Mouse (Mus musculus) MEL (cell line): ENCODE measurements around the gene Pnpla1. TPM values are rescaled to one million over a fixed set of nuclear protein-coding genes. Genes with fewer than 3 reads are reported as not detected.

Source experiments
- DNase-seq: peaks from one replicate; pipeline ENCODE4 v3.0.0; 2011; ENCODE audit warnings: low read depth, low spot score
- H3K27ac ChIP-seq: 2 replicates; pipeline ENCODE4 v1.5.1; 2012; ENCODE audit warnings: low read depth, mild to moderate bottlenecking, control low read depth, low read length, moderate library complexity; ENCODE audit not compliant: control insufficient read depth
- H3K27me3 ChIP-seq, 2 experiments: fragments of 150-350 bp in 1 of 2; sonication (generic) in 1 of 2; 2 replicates each; pipeline ENCODE4 v1.6.1; 2012; ENCODE audit warnings: low read length in 2 of 2, mild to moderate bottlenecking in 2 of 2, improper control_type of control experiment in 1 of 2, moderate library complexity in 1 of 2; ENCODE audit not compliant: insufficient read depth in 2 of 2, control insufficient read depth in 1 of 2
- H3K36me3 ChIP-seq, 2 experiments: 2 replicates each; pipeline ENCODE4 v1.6.1; 2012 to 2014; ENCODE audit warnings: low read length in 2 of 2, improper control_type of control experiment in 1 of 2, inconsistent platforms in 1 of 2, mild to moderate bottlenecking in 1 of 2; ENCODE audit not compliant: insufficient read depth in 2 of 2, control insufficient read depth in 1 of 2
- H3K4me1 ChIP-seq, 2 experiments: fragments of 150-350 bp in 1 of 2; sonication (generic) in 1 of 2; 2 replicates each; pipeline ENCODE4 v1.6.1; 2012; ENCODE audit warnings: low read length in 2 of 2, improper control_type of control experiment in 1 of 2, mild to moderate bottlenecking in 1 of 2; ENCODE audit not compliant: insufficient read depth in 2 of 2, control insufficient read depth in 1 of 2
- H3K4me3 ChIP-seq, 2 experiments: fragments of 150-350 bp in 1 of 2; sonication (generic) in 1 of 2; 2 replicates each; pipeline ENCODE4 v1.5.1; 2012; ENCODE audit warnings: low read depth in 2 of 2, low read length in 2 of 2, mild to moderate bottlenecking in 2 of 2, moderate library complexity in 2 of 2, control low read depth in 1 of 2, improper control_type of control experiment in 1 of 2; ENCODE audit not compliant: control insufficient read depth in 1 of 2, insufficient read depth in 1 of 2
- H3K79me2 ChIP-seq: 2 replicates; pipeline ENCODE4 v1.6.1; 2012; ENCODE audit warnings: mild to moderate bottlenecking, low read length, moderate library complexity; ENCODE audit not compliant: control insufficient read depth, poor library complexity, insufficient read depth
- H3K9ac ChIP-seq: 2 replicates; pipeline ENCODE4 v1.6.1; 2012; ENCODE audit warnings: low read depth, mild to moderate bottlenecking, control low read depth, low read length, moderate library complexity; ENCODE audit not compliant: control insufficient read depth, poor library complexity, severe bottlenecking
- H3K9me3 ChIP-seq: fragments of 150-350 bp; sonication (generic); replicated peaks from 2 replicates; pipeline ENCODE4 v1.6.1; 2012; ENCODE audit warnings: mild to moderate bottlenecking, low read length, improper control_type of control experiment, moderate library complexity; ENCODE audit not compliant: insufficient read depth
- BHLHE40 ChIP-seq: IDR thresholded peaks from 2 replicates; pipeline ENCODE4 v1.6.1; 2012; ENCODE audit warnings: low read depth, mild to moderate bottlenecking, inconsistent platforms, low read length, improper control_type of control experiment, borderline replicate concordance
- CHD1 ChIP-seq: IDR thresholded peaks from 2 replicates; pipeline ENCODE4 v1.6.1; 2012; ENCODE audit warnings: low read depth, mild to moderate bottlenecking, inconsistent platforms, low read length, improper control_type of control experiment
- CHD2 ChIP-seq: IDR thresholded peaks from 2 replicates; pipeline ENCODE4 v1.6.1; 2011; ENCODE audit warnings: low read length, improper control_type of control experiment
- CTCF ChIP-seq, 3 experiments: IDR thresholded peaks in 2 of 3; conservative IDR thresholded peaks in 1 of 3; 2 replicates each; pipeline ENCODE4 v1.5.1; 2011 to 2012; ENCODE audit warnings: low read length in 3 of 3, low read depth in 2 of 3, mild to moderate bottlenecking in 2 of 3, improper control_type of control experiment in 1 of 3, inconsistent platforms in 1 of 3, mixed read lengths in 1 of 3, moderate library complexity in 1 of 3; ENCODE audit not compliant: control insufficient read depth in 1 of 3, insufficient read depth in 1 of 3, poor library complexity in 1 of 3, severe bottlenecking in 1 of 3
- E2F4 ChIP-seq: IDR thresholded peaks from 2 replicates; pipeline ENCODE4 v1.6.1; 2011; ENCODE audit warnings: low read depth, low read length, improper control_type of control experiment, borderline replicate concordance
- ELF1 ChIP-seq: IDR thresholded peaks from 2 replicates; pipeline ENCODE4 v1.6.1; 2014; ENCODE audit warnings: low read depth, mild to moderate bottlenecking, inconsistent platforms, low read length, improper control_type of control experiment, moderate library complexity
- EP300 ChIP-seq, 2 experiments: IDR thresholded peaks; 2 replicates each; pipeline ENCODE4 v1.6.1; 2011; ENCODE audit warnings: improper control_type of control experiment in 2 of 2, low read length in 2 of 2, low read depth in 1 of 2, mild to moderate bottlenecking in 1 of 2
- GABPA ChIP-seq: IDR thresholded peaks from 2 replicates; pipeline ENCODE4 v1.6.1; 2012; ENCODE audit warnings: low read depth, mild to moderate bottlenecking, inconsistent platforms, low read length, improper control_type of control experiment, moderate library complexity
- GATA1 ChIP-seq: IDR thresholded peaks from 2 replicates; pipeline ENCODE4 v1.6.1; 2011; ENCODE audit warnings: low read depth, low read length, improper control_type of control experiment
- HCFC1 ChIP-seq: IDR thresholded peaks from 2 replicates; pipeline ENCODE4 v1.6.1; 2012; ENCODE audit warnings: low read depth, mild to moderate bottlenecking, inconsistent platforms, low read length, improper control_type of control experiment, moderate library complexity
- JUND ChIP-seq: IDR thresholded peaks from 2 replicates; pipeline ENCODE4 v1.6.1; 2011; ENCODE audit warnings: low read depth, mild to moderate bottlenecking, improper control_type of control experiment, low read length
- MAFK ChIP-seq: IDR thresholded peaks from 2 replicates; pipeline ENCODE4 v1.6.1; 2011; ENCODE audit warnings: low read depth, mild to moderate bottlenecking, low read length, improper control_type of control experiment, borderline replicate concordance
- MAX ChIP-seq: IDR thresholded peaks from 2 replicates; pipeline ENCODE4 v1.6.1; 2011; ENCODE audit warnings: low read length, improper control_type of control experiment
- MAZ ChIP-seq: IDR thresholded peaks from 2 replicates; pipeline ENCODE4 v1.6.1; 2012; ENCODE audit warnings: low read depth, mild to moderate bottlenecking, inconsistent platforms, low read length, improper control_type of control experiment
- MEF2A ChIP-seq: IDR thresholded peaks from 2 replicates; pipeline ENCODE4 v1.6.1; 2014; ENCODE audit warnings: low read depth, mild to moderate bottlenecking, inconsistent platforms, low read length, improper control_type of control experiment; ENCODE audit not compliant: poor library complexity, insufficient replicate concordance, severe bottlenecking; ENCODE audit errors: extremely low read depth
- MXI1 ChIP-seq: IDR thresholded peaks from 2 replicates; pipeline ENCODE4 v1.6.1; 2011; ENCODE audit warnings: mild to moderate bottlenecking, low read depth, low read length, improper control_type of control experiment
- MYB ChIP-seq: IDR thresholded peaks from 2 replicates; pipeline ENCODE4 v1.6.1; 2011; ENCODE audit warnings: mild to moderate bottlenecking, low read depth, low read length, improper control_type of control experiment
- MYC ChIP-seq: IDR thresholded peaks from 2 replicates; pipeline ENCODE4 v1.6.1; 2011; ENCODE audit warnings: low read depth, mild to moderate bottlenecking, low read length, improper control_type of control experiment, moderate library complexity
- NELFE ChIP-seq: IDR thresholded peaks from 2 replicates; pipeline ENCODE4 v1.6.1; 2011; ENCODE audit warnings: low read depth, low read length, improper control_type of control experiment
- NRF1 ChIP-seq: IDR thresholded peaks from 2 replicates; pipeline ENCODE4 v1.6.1; 2014; ENCODE audit warnings: low read depth, mild to moderate bottlenecking, inconsistent platforms, low read length, improper control_type of control experiment, moderate library complexity; ENCODE audit not compliant: poor library complexity, insufficient read depth, severe bottlenecking
- POLR2A ChIP-seq, 2 experiments: IDR thresholded peaks; 2 replicates each; pipeline ENCODE4 v1.6.1; 2011 to 2012; ENCODE audit warnings: low read length in 2 of 2, mild to moderate bottlenecking in 2 of 2, control low read depth in 1 of 2, improper control_type of control experiment in 1 of 2, low read depth in 1 of 2, moderate library complexity in 1 of 2; ENCODE audit not compliant: control insufficient read depth in 1 of 2, insufficient read depth in 1 of 2, poor library complexity in 1 of 2
- POLR2AphosphoS2 ChIP-seq: IDR thresholded peaks from 2 replicates; pipeline ENCODE4 v1.6.1; 2011; ENCODE audit warnings: low read length, improper control_type of control experiment
- POLR2AphosphoS5 ChIP-seq: IDR thresholded peaks from 2 replicates; pipeline ENCODE4 v1.6.1; 2012; ENCODE audit warnings: low read depth, borderline replicate concordance, mild to moderate bottlenecking, inconsistent platforms, low read length, moderate library complexity, mixed read lengths
- RAD21 ChIP-seq: IDR thresholded peaks from 2 replicates; pipeline ENCODE4 v1.6.1; 2011; ENCODE audit warnings: mild to moderate bottlenecking, low read depth, low read length, improper control_type of control experiment
- RCOR1 ChIP-seq: IDR thresholded peaks from 2 replicates; pipeline ENCODE4 v1.6.1; 2012; ENCODE audit warnings: low read depth, mild to moderate bottlenecking, inconsistent platforms, low read length, improper control_type of control experiment
- SIN3A ChIP-seq: IDR thresholded peaks from 2 replicates; pipeline ENCODE4 v1.6.1; 2012; ENCODE audit warnings: low read length, improper control_type of control experiment, inconsistent platforms
- SMC3 ChIP-seq: IDR thresholded peaks from 2 replicates; pipeline ENCODE4 v1.6.1; 2011; ENCODE audit warnings: low read depth, low read length, improper control_type of control experiment
- TAL1 ChIP-seq: IDR thresholded peaks from 2 replicates; pipeline ENCODE4 v1.6.1; 2012; ENCODE audit warnings: mild to moderate bottlenecking, inconsistent platforms, low read length, moderate library complexity, mixed read lengths
- TBP ChIP-seq: IDR thresholded peaks from 2 replicates; pipeline ENCODE4 v1.8.0; 2011; ENCODE audit warnings: low read depth, low read length, improper control_type of control experiment
- TCF12 ChIP-seq: IDR thresholded peaks from 2 replicates; pipeline ENCODE4 v1.6.1; 2014; ENCODE audit warnings: low read depth, mild to moderate bottlenecking, inconsistent platforms, low read length, improper control_type of control experiment, moderate library complexity
- UBTF ChIP-seq: IDR thresholded peaks from 2 replicates; pipeline ENCODE4 v1.6.1; 2012; ENCODE audit warnings: low read depth, mild to moderate bottlenecking, inconsistent platforms, low read length, improper control_type of control experiment, moderate library complexity, borderline replicate concordance; ENCODE audit not compliant: insufficient read depth
- USF1 ChIP-seq: IDR thresholded peaks from 2 replicates; pipeline ENCODE4 v1.6.1; 2014; ENCODE audit warnings: low read depth, mild to moderate bottlenecking, inconsistent platforms, low read length, improper control_type of control experiment, moderate library complexity
- USF2 ChIP-seq, 2 experiments: IDR thresholded peaks; 2 replicates each; pipeline ENCODE4 v1.6.1; 2011 to 2012; ENCODE audit warnings: improper control_type of control experiment in 2 of 2, low read length in 2 of 2, borderline replicate concordance in 1 of 2, inconsistent platforms in 1 of 2, low read depth in 1 of 2, mild to moderate bottlenecking in 1 of 2; ENCODE audit not compliant: insufficient read depth in 1 of 2
- ZC3H11A ChIP-seq: IDR thresholded peaks from 2 replicates; pipeline ENCODE4 v1.6.1; 2012; ENCODE audit warnings: low read depth, mild to moderate bottlenecking, inconsistent platforms, low read length, improper control_type of control experiment
- ZMIZ1 ChIP-seq: IDR thresholded peaks from 2 replicates; pipeline ENCODE4 v1.6.1; 2012; ENCODE audit warnings: low read depth, mild to moderate bottlenecking, inconsistent platforms, low read length, improper control_type of control experiment, moderate library complexity
- ZNF384 ChIP-seq: IDR thresholded peaks from 2 replicates; pipeline ENCODE4 v1.6.1; 2012; ENCODE audit warnings: low read depth, mild to moderate bottlenecking, inconsistent platforms, low read length, improper control_type of control experiment
- polyA plus RNA-seq, 2 experiments: library from polyadenylated mRNA; stranded (reverse) in 1 of 2; unstranded in 1 of 2; fragments of >175 nt in 1 of 2; fragments of >200 nt in 1 of 2; gene quantifications; 2 replicates each; pipeline versions ENCODE4 v1.2.1 to v1.2.4; 2012; ENCODE audit warnings: low replicate concordance in 2 of 2, low read depth in 1 of 2; ENCODE audit not compliant: insufficient read length in 2 of 2, insufficient read depth in 1 of 2, missing spikeins in 1 of 2
- total RNA-seq: library from RNA; depleted of rRNA; stranded (reverse); fragments of 300-350 nt; gene quantifications from 2 replicates; pipeline ENCODE4 v1.2.3, GENCODE M21; 2012

Gene Pnpla1
- total and polyA plus RNA-seq, 3 experiments = 0.08 to 0.38 TPM; not detected in 1

DNA sequence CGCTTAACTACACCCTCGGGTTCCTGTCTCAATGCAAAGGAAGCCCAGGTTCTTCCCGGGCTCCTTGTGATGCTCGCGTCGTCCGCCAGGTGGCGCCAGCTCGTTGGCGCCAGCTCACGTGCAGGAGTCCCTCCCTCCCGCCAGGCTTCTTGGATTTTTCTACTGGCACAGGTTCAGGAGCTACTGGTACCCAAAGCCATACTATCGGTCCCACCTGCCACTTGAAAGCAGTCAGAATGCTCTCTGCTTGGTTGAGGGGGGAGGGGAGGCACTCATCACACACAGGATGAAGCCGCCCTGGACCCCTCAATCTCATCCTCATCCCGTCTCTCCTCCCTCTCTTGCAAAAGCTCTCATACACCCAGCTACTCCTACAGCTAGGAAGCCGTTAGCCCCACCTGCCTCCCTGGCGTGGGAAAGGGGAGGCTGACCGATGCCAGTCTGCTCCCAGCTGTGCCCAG, 21.8 kb downstream of the Pnpla1 start:
- 0 out of 2 replicates have a peak, but pooled peaks have one; percentile 29 for TF ChIP-seq SIN3A
- 0 out of 2 replicates have a peak, but pooled peaks have one; percentile 28 for TF ChIP-seq RCOR1
- peak; percentile 39; the same call in 1 of the 2 replicates for TF ChIP-seq MXI1
- TF ChIP-seq USF2 (IDR thresholded peaks at IDR 0.05; ENCODE audit: borderline replicate concordance in 1 of 2, insufficient read depth in 1 of 2, low read depth in 1 of 2, low read length in 2 of 2) = no peak
- TF ChIP-seq BHLHE40 = peak; percentile 100
- no peak for TF ChIP-seq EP300 (IDR thresholded peaks at IDR 0.05; ENCODE audit: low read depth in 1 of 2, low read length in 2 of 2)
- peak; percentile 30; the same call in 1 of the 2 replicates for TF ChIP-seq ZC3H11A
- peak; percentile 52 for TF ChIP-seq RAD21
- no peak for TF ChIP-seq CHD1
- peak; percentile 76 for TF ChIP-seq MYC
- TF ChIP-seq MEF2A = no peak
- TF ChIP-seq MAZ = no peak
- TF ChIP-seq ELF1 = peak; percentile 36; the same call in 1 of the 2 replicates
- TF ChIP-seq POLR2A (IDR thresholded peaks at IDR 0.05; ENCODE audit: control insufficient read depth in 1 of 2, insufficient read depth in 1 of 2, low read depth in 1 of 2, low read length in 2 of 2, poor library complexity in 1 of 2) = no peak
- TF ChIP-seq CHD2 = no peak
- no peak for TF ChIP-seq ZNF384
- TF ChIP-seq CTCF (IDR thresholded peaks at IDR 0.05 in 2 of 3, conservative IDR thresholded peaks at IDR 0.05 in 1 of 3; ENCODE audit: control insufficient read depth in 1 of 3, insufficient read depth in 1 of 3, low read depth in 2 of 3, low read length in 3 of 3, poor library complexity in 1 of 3, severe bottlenecking in 1 of 3) = peak; percentile 95 to 98 (median 97)
- peak; percentile 55; the same call in 1 of the 2 replicates for TF ChIP-seq E2F4
- no peak for TF ChIP-seq TCF12
- TF ChIP-seq TAL1 = no peak
- no peak for TF ChIP-seq POLR2AphosphoS5
- no peak for TF ChIP-seq GATA1
- TF ChIP-seq JUND = no peak
- TF ChIP-seq GABPA = no peak
- TF ChIP-seq MAFK = no peak
- TF ChIP-seq NELFE = no peak
- TF ChIP-seq SMC3 = peak; percentile 85
- TF ChIP-seq UBTF = no peak
- no peak for TF ChIP-seq MYB
- TF ChIP-seq NRF1 = no peak
- peak; percentile 68 for TF ChIP-seq USF1
- no peak for TF ChIP-seq POLR2AphosphoS2
- no peak for TF ChIP-seq TBP
- TF ChIP-seq ZMIZ1 = no peak
- 0 out of 2 replicates have a peak, but pooled peaks have one; percentile 26 for TF ChIP-seq HCFC1
- peak; percentile 58; the same call in 1 of the 2 replicates for TF ChIP-seq MAX
- no peak overlapping the region for H3K4me3 ChIP-seq
- no peaks in the 10 kb centered on the region for H3K79me2 ChIP-seq
- H3K9me3 ChIP-seq = no peaks in the 10 kb centered on the region
- no peak overlapping the region for H3K9ac ChIP-seq
- DNase-seq = peak; percentile 84
- peaks cover 0 to 5% of the 10 kb centered on the region in 2 experiments; a peak in 2 of 4 replicates for H3K4me1 ChIP-seq
- H3K36me3 ChIP-seq = peaks cover 0 to 6% of the 10 kb centered on the region in 2 experiments; a peak in 2 of 4 replicates
- H3K27me3 ChIP-seq = no peaks in the 10 kb centered on the region; a peak in 1 of 4 replicates
- no peak overlapping the region for H3K27ac ChIP-seq
